Comparison of ENCODE assay signal across 30 mouse cellular contexts in genomic region chr6:17871831-17872372, GRCm38 (mm10).
DNase-seq lines count a peak whose midpoint lies in the region; ATAC-seq and TF ChIP-seq lines count a peak whose summit lies in the region.
"Had no signal": no experiment of that assay in that cellular context is flagged by ENCODE, and none has a peak within 500 bp of the region (broad histone marks: within the 10 kb centered on the region; RNA-seq: fewer than 3 reads in every experiment).

No protein-coding gene starts in this region.

- TF ChIP-seq CTCF in forebrain, postnatal 0 days (IDR thresholded peaks at IDR 0.05; ENCODE audit: low read depth): no peak
- TF ChIP-seq CTCF in lung, postnatal 0 days (IDR thresholded peaks at IDR 0.05): no peak
- TF ChIP-seq CTCF in Patski (IDR thresholded peaks at IDR 0.05): no peak

- POLR2A ChIA-PET in Patski (lab: Charles Lee): no interaction called here

- H3K4me3 ChIP-seq in forebrain, embryonic 14.5 days (ENCODE audit: low read depth, low read length): no peak overlapping the region
- no peak overlapping the region for H3K4me3 ChIP-seq in forebrain, postnatal 0 days (ENCODE audit: low read depth, low read length)
- H3K4me3 ChIP-seq in lung, postnatal 0 days (ENCODE audit: low read depth, low read length): no peak overlapping the region
- H3K4me3 ChIP-seq: embryonic facial prominence, embryonic 12.5 days; erythroblast, embryonic 14.5 days; heart, embryonic 15.5 days; hindbrain, embryonic 13.5 days; limb, embryonic 12.5 days; liver, embryonic 12.5 days; midbrain, embryonic 10.5 days; midbrain, embryonic 15.5 days had no signal

- H3K4me1 ChIP-seq in forebrain, embryonic 14.5 days (ENCODE audit: control insufficient read depth, insufficient read depth, low read length): no peaks in the 10 kb centered on the region
- no peaks in the 10 kb centered on the region for H3K4me1 ChIP-seq in forebrain, postnatal 0 days (ENCODE audit: insufficient read depth)
- no peaks in the 10 kb centered on the region for H3K4me1 ChIP-seq in lung, postnatal 0 days (ENCODE audit: insufficient read depth, low read depth, low read length)
- H3K4me1 ChIP-seq: liver, embryonic 12.5 days had no signal

- CTCF ChIA-PET in Patski (lab: Charles Lee): interaction anchor here (0.9 to 1.0 kb wide), 3 partner anchors 12 to 24 kb away, joined by 3 read pairs; no protein-coding TSS in a partner anchor

- no peak for TF ChIP-seq EP300 in lung, postnatal 0 days (IDR thresholded peaks at IDR 0.05)

- in situ Hi-C loops in Patski (cut with MboI; ENCODE audit: low pct_unique_long_range_greater_than_20kb): no loop called here

- peak; percentile 4 for DNase-seq in forebrain, embryonic 14.5 days (ENCODE audit: low spot score)
- no peak for DNase-seq in forebrain, postnatal 0 days
- peak; percentile 51 for DNase-seq in lung, postnatal 0 days (ENCODE audit: low spot score)
- no peak for DNase-seq in lung, postnatal 36 days
- peak; percentile 51 for DNase-seq in Patski (ENCODE audit: low read depth, low spot score)
- DNase-seq in left cerebral cortex, adult 8-10 months (ENCODE audit: low spot score in 2 of 2): no peak
- no peak for DNase-seq in right cerebral cortex, adult 2 months (ENCODE audit: low spot score in 2 of 2)
- DNase-seq: adrenal gland, adult 2 months; adrenal gland, postnatal 36 days; cerebellum, adult 8-10 months; cerebellum, postnatal 36 days; gastrocnemius, postnatal 14 days; heart, postnatal 4 days; kidney, adult 8-10 months; kidney, postnatal 4 days; liver, postnatal 0 days; thymus, adult 2 months; thymus, postnatal 36 days had no signal

- WGBS in forebrain, embryonic 14.5 days: 84% methylated on average over 3 of the region's 3 CpGs
- 76% methylated on average over 3 of the region's 3 CpGs for WGBS in forebrain, postnatal 0 days
- 73% methylated on average over 3 of the region's 3 CpGs for WGBS in lung, postnatal 0 days

- no peak overlapping the region for H3K27ac ChIP-seq in forebrain, embryonic 14.5 days (ENCODE audit: low read depth, low read length)
- no peak overlapping the region for H3K27ac ChIP-seq in forebrain, postnatal 0 days (ENCODE audit: low read depth, low read length)
- no peak overlapping the region for H3K27ac ChIP-seq in lung, postnatal 0 days (ENCODE audit: low read length)
- H3K27ac ChIP-seq: embryonic facial prominence, embryonic 12.5 days; heart, embryonic 15.5 days; hindbrain, embryonic 13.5 days; kidney, postnatal 0 days; limb, embryonic 12.5 days; liver, embryonic 12.5 days; midbrain, embryonic 10.5 days; midbrain, embryonic 15.5 days had no signal

- ATAC-seq in forebrain, embryonic 14.5 days: no peak
- no peak for ATAC-seq in forebrain, postnatal 0 days
- ATAC-seq in lung, postnatal 0 days: no peak
- ATAC-seq in Patski: peak; percentile 24
- peak; percentile 14; the same call in 1 of the 2 replicates for ATAC-seq in megakaryocyte progenitor cell, adult 5-6 weeks (replicated peaks; ENCODE audit: poor library complexity)
- ATAC-seq: intestine, embryonic 16.5 days; liver, embryonic 12.5 days; liver, postnatal 0 days; midbrain, embryonic 15.5 days had no signal

- no peak overlapping the region for H3K9ac ChIP-seq in forebrain, embryonic 14.5 days (ENCODE audit: low read length)
- H3K9ac ChIP-seq in forebrain, postnatal 0 days: no peak overlapping the region
- H3K9ac ChIP-seq in lung, postnatal 0 days (replicated peaks; ENCODE audit: low read depth): no peak overlapping the region
- H3K9ac ChIP-seq: embryonic facial prominence, embryonic 12.5 days; heart, embryonic 15.5 days; hindbrain, embryonic 13.5 days; limb, embryonic 12.5 days; liver, embryonic 12.5 days; liver, postnatal 0 days; midbrain, embryonic 15.5 days had no signal

- no peaks in the 10 kb centered on the region for H3K9me3 ChIP-seq in forebrain, embryonic 14.5 days (replicated peaks; ENCODE audit: control insufficient read depth, low read length)
- H3K9me3 ChIP-seq in forebrain, postnatal 0 days (ENCODE audit: low read length): no peaks in the 10 kb centered on the region
- H3K9me3 ChIP-seq in lung, postnatal 0 days (ENCODE audit: low read length): no peaks in the 10 kb centered on the region
- H3K9me3 ChIP-seq: heart, embryonic 15.5 days; hindbrain, embryonic 13.5 days; limb, embryonic 12.5 days; liver, embryonic 12.5 days; midbrain, embryonic 15.5 days had no signal

- peaks cover 21% of the 10 kb centered on the region for H3K36me3 ChIP-seq in forebrain, embryonic 14.5 days (ENCODE audit: control insufficient read depth, insufficient read depth, low read length)
- peaks cover 26% of the 10 kb centered on the region for H3K36me3 ChIP-seq in forebrain, postnatal 0 days (ENCODE audit: insufficient read depth)
- H3K36me3 ChIP-seq in lung, postnatal 0 days (ENCODE audit: insufficient read depth, low read length): no peaks in the 10 kb centered on the region
- H3K36me3 ChIP-seq: liver, embryonic 12.5 days had no signal

- H3K27me3 ChIP-seq in forebrain, embryonic 14.5 days (replicated peaks; ENCODE audit: control insufficient read depth, insufficient read depth, low read length): no peaks in the 10 kb centered on the region
- H3K27me3 ChIP-seq in forebrain, postnatal 0 days (ENCODE audit: insufficient read depth, low read length): no peaks in the 10 kb centered on the region
- no peaks in the 10 kb centered on the region for H3K27me3 ChIP-seq in lung, postnatal 0 days (replicated peaks; ENCODE audit: insufficient read depth, low read length)
- H3K27me3 ChIP-seq in Patski: no peaks in the 10 kb centered on the region
- H3K27me3 ChIP-seq: CH12.LX; embryonic facial prominence, embryonic 12.5 days; heart, embryonic 15.5 days; hindbrain, embryonic 13.5 days; limb, embryonic 12.5 days; liver, embryonic 12.5 days; midbrain, embryonic 15.5 days had no signal

- no peak overlapping the region for H3K4me2 ChIP-seq in forebrain, embryonic 14.5 days (ENCODE audit: low read length)
- H3K4me2 ChIP-seq in forebrain, postnatal 0 days (ENCODE audit: low read depth): no peak overlapping the region
- no peak overlapping the region for H3K4me2 ChIP-seq in lung, postnatal 0 days (replicated peaks; ENCODE audit: low read depth, low read length)
- H3K4me2 ChIP-seq: embryonic facial prominence, embryonic 12.5 days; heart, embryonic 15.5 days; hindbrain, embryonic 13.5 days; limb, embryonic 12.5 days; liver, embryonic 12.5 days; midbrain, embryonic 15.5 days had no signal

Comparison
In these comparisons a context has a peak if more than half of its experiments do, and no peak if none do; other contexts are left out.
1. DNase-seq: peak in forebrain, embryonic 14.5 days (single experiment), lung, postnatal 0 days (single experiment) and Patski (single experiment); none in forebrain, postnatal 0 days (single experiment), lung, postnatal 36 days (single experiment), left cerebral cortex, adult 8-10 months (0 of 2) and right cerebral cortex, adult 2 months (0 of 2).
2. ATAC-seq: peak in Patski (single experiment) and megakaryocyte progenitor cell, adult 5-6 weeks (single experiment); none in forebrain, embryonic 14.5 days (single experiment), forebrain, postnatal 0 days (single experiment) and lung, postnatal 0 days (single experiment).